Mouse (Mus musculus) CH12F3 (cell line): ENCODE measurements around the gene B3gat3.

Experiments
- in situ Hi-C: fragments of 300-500 bp; cut with MboI; formaldehyde crosslinking; loops from 2 replicates; pipeline ENCODE4 v1.14.3; 2020; ENCODE audit warnings: low sequenced_read_pairs

B3gat3 gene

GRCm38 (mm10) chr19:8976535-8976934 is 56.4 kb downstream of the B3gat3 start:
- in situ Hi-C loops: no loop called here
